Mouse (Mus musculus) lung, postnatal 4 days (tissue): ENCODE measurements at regions not wholly inside any gene's neighbourhood (a gene's known extent, or its start where the extent isn't known, plus 50 kb on each side); places are given as distances from the start of the nearest gene placed in this dataset.

Experiments used
- DNase-seq, 2 experiments: peaks; one replicate each; pipeline ENCODE4 v3.0.0; 2021

GRCm38 (mm10) chr8:75353786-75354185 lies 52.6 kb downstream of the Gm10358 start:
- no peak for DNase-seq

DNA sequence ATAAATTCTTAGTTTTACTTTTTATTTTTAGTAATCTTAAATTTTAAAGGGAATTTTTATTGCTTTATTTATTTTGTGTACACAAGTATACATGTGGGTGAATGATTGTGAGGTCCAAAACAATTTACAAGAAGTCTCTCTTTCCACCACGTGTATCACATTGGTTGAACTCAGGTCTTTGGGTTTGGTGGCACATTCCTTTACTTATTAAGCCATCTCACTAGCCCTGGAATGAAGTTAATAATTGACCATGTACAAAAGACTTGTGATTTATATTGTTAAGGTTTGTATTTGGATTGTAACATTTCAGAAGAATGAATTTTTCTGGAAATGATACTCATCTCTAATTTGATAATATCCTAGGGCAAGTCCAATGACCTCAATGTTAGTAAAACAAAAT lies 56.2 kb downstream of the Gm10358 start:
- no peak for DNase-seq

- no peak for DNase-seq
Observed at GRCm38 (mm10) chr8:75348047-75348446, 58.3 kb downstream of the Gm10358 start.

DNA sequence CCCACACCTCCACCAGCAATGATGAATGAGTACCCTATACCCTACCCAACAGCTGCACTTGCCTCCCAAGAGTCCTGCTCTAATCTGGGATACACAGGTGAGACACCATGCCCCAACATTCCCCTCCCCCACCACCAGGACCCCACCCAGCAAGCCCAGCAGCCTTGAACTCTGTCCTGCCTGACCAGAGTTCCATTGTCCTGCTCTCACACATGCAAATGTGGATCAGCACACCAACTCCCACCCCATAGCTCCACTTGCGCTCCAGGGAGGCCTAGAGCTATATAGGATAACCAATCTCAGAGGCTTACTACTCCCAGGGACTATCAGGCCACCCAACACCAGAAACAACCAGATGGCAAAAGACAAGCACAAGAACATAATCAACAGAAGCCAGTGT lies 85.8 kb downstream of the Gm10358 start:
- no peak for DNase-seq

GRCm38 (mm10) chr8:75318526-75318925 lies 87.9 kb downstream of the Gm10358 start:
- DNase-seq, result no peak

DNA sequence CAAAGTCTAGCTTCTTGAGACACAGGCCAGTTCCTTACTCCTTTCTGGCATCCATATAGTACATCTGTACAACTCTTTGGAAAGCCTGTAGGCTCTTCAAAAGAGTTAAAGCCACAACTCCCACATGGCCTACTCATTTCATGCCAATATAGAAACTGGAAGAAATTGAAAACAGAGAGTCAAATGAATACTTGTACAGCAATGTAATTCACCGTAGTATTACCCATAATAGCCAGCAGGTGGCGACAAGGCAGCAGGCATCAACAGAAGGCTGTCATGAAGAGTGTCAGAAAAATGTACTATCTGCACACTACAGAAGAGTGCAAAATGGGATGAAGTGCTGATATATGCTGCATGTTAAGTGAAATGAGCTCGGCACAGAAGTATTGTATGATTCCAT lies 90.5 kb downstream of the Gm10358 start:
- DNase-seq, result peak in 1 of 2 experiments; percentile 20

- no peak for DNase-seq
Observed at GRCm38 (mm10) chr8:75309463-75309862, 95.7 kb downstream of the Rasd2 start.

- DNase-seq, result no peak
Observed at GRCm38 (mm10) chr8:75291921-75292320, 78.2 kb downstream of the Rasd2 start.

GRCm38 (mm10) chr8:75289933-75290332 lies 76.2 kb downstream of the Rasd2 start:
- DNase-seq, result no peak
